Mouse (Mus musculus): ENCODE measurements around the gene Fignl1. TPM values are rescaled to one million over a fixed set of nuclear protein-coding genes. Genes with fewer than 3 reads are reported as not detected.

Fignl1 gene
- total RNA-seq, 2 experiments from 2014 or later = 0.48 to 0.75 TPM

DNA sequence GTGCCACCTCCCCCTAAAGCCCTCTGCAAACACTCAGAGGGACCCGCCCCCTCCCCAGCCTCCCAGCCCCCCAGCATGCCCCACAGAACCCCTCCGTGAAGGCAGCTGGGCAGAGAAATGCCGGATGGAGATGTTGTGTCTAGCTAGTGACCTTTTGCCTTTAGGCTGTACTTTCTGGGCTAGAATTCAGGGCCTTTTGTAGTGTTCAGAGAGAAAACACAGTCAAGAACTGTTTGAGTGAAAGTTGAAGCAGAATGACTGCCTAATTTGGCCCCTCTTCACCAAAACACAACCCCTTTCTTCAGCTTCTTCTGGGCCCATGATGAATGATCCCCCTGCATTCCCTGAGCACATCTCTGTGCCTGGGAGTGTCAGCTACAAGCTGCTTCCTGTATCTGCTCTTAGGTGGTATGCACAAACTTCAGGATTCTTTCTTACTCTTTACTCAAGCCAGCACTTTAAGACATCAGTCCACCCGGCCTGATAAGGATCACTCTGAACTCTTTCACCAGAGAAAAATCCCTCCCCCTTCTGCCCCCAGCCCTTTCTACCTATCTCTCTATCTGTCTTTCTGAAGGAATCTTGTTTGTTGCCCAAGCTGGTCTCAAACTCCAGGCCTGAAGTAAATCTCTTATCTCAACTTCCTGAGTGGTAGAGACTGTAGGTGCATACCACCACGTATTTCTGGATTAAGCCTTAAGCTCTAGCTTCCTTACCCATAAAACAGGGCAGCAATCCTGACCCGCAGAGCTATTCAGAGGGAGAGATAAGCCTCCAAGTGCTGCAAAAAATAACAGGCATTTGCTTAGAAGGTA is 23.4 kb upstream of the Fignl1 start:
- DNase-seq = no peak

DNA sequence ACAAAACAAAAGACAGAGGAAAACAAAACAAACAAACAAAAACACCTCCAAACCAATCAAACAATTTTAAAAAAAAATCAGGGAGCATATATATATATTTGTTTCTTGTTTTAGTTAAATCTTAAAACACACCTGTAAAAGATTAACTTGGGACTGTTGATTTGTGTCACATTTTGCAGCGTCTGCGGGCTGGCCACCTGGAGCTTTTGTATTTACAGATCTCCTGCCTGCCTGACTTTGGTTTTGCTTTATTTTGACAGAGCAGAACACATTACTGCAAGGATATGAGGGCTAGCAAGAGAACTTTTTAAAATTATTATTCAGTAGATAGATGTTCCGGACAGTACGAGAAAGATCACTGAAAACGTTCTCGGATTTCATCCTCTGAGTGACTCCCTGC is 22.8 kb upstream of the Fignl1 start:
- no peak for DNase-seq

DNA sequence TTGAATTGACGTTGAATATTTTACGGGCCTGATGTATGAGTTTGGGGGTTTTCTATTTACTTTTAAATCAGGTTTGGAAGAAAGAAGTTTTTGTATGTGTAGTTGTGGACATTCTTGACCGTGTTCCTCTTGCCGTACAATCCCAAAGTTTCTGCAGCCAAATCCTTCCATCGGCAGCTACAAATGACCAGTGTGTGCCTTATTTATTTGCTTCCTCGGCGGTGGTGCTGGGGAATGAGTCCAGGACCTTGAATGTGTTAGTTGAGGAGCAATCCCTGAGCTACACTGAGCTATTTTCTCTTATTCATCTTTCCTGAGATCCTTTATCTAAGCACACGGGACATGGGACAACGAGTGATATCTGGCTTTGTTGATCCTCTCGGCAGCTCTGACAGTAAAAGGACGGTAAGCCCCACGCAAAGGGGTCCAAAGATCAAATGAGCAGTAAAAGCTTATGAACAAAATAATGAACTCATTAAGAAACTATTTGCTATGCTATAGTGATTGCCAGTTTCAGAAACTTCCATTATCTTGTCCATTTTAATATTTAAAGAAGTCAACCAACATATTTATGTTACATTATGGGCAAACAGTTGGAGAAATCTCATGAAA is 22.2 kb upstream of the Fignl1 start:
- no peak for DNase-seq

GRCm38 (mm10) chr11:11829161-11830000 is 20.6 kb upstream of the Fignl1 start:
- DNase-seq = no peak

DNA sequence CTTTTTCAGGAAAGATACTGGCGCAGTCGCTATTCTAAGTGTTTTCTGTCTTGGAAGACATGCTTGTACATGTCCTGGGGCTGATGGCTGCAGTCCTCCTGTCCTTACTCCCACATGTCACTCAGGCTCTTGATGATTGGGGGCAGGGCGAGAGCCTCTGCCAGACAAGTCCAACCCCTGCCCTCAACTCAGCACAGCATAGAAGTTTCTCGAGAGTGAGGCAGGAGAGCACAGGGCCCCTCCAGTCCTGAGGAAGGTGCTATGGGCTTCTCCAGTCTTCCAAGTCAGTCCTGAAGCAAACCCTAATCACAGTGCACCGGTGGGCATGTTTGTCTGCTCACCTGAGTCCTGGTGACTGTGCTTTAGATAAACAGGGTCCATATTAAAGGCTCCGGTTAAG is 20.0 kb upstream of the Fignl1 start:
- no peak for DNase-seq

DNA sequence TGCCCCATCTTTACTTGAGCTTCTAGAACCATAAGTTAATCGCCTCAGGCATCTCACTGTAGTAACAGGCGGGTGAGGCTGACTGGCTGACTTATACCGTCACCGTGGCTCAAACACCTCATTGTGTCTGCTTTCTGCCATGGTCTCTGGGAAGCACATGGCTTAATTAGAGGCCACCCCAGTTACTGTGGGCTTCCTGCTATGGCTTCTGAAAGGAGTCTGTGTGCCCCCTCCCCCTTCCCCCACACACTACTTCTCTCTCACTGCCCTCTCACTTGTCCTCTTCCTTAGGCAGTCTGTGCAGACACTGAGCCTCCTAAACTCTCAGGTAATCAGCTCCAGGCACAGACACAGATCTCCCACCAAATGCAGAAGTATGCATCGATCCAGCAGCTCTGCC is 19.5 kb upstream of the Fignl1 start:
- no peak for DNase-seq

DNA sequence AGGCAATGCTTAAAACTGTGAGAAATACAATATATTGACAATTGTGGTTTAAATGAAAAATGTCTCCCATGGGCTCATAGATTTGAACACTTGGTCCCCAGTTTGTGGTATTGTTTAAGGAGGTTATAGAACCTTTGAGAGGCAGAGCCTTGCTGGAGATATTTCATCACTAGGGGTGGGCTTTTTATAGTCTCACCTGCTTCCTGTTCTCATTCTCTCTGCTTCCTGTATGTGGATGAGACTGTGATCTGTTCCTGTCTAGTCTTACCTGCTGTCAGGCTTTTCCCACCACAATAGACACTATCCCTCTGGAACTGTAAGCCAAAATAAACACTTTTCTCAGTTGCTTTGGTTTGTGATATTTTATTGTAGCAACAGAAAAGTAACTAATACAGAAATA is 17.7 kb upstream of the Fignl1 start:
- no peak for DNase-seq

GRCm38 (mm10) chr11:11825670-11826069 is 16.9 kb upstream of the Fignl1 start:
- DNase-seq = no peak

GRCm38 (mm10) chr11:11824970-11825635 is 16.3 kb upstream of the Fignl1 start:
- DNase-seq = no peak

DNA sequence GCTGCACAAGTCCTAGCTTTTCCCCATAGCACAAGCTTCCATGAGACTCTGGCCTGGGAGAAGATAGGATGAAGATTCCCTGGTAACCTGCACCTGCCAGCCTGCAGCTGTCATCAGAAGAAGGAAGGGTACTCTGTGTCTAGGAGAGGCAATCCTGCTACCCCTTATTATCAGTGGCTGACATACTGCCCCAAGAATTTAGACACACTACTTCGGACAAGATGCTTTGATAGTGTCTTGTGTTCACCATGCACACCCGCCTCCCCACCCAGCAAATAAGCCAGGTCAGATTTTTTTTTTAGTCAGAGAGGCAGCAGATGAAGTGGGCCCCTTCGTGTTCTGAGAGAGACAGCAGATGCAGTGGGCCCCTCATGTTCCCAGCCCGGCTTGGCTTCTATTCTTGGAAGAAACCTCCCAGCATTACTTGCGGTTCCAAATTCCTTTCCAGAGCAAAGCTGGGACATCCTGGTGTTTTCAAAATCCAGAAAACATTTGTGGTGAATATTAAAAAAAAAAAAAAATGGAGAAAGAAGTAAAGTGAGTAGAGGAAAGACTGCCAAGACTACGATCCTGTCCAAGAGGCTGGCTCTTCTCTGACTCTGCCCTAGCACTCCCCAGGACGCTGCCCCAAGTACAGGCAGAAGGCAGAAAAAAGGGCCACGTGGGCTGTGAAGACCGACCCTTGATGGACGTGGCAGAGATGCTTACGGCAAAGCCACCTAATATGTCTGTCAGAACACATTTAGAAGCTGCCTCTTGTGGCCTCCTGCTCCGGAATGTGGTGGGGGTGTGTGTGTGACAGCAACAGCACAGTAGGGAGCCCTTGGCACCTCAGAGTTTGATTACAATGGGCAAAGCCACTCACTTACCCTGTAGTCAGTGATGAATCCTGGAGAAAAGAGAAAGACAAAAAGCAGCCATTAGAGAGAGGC is 15.5 kb upstream of the Fignl1 start:
- no peak for DNase-seq

GRCm38 (mm10) chr11:11822181-11823095 is 13.7 kb upstream of the Fignl1 start:
- DNase-seq = no peak

- DNase-seq = no peak
These were observed 12.7 kb upstream of the Fignl1 start for GRCm38 (mm10) chr11:11821387-11821975.

GRCm38 (mm10) chr11:11820737-11821136 is 12.0 kb upstream of the Fignl1 start:
- no peak for DNase-seq

GRCm38 (mm10) chr11:11820251-11820650 is 11.5 kb upstream of the Fignl1 start:
- peak; percentile 37 to 68 for DNase-seq

DNA sequence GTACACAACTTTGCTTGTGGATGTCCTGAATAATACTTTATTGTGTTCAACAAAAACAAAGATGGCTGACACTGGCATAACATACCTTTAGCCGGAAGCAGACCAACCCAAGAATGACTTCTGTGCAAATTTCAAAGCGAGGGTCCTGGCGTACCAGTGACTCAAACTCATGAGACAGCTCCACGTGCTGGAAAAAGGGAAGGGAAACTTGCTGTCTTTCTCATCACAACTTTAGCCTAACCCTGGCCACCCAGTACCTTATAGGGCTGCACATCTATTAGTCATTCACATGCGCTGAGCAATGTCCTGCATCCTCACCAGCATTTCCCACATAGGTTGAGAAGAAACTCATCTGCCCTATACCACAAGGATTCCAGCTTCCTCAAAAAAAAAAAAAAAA is 10.4 kb upstream of the Fignl1 start:
- no peak for DNase-seq

DNA sequence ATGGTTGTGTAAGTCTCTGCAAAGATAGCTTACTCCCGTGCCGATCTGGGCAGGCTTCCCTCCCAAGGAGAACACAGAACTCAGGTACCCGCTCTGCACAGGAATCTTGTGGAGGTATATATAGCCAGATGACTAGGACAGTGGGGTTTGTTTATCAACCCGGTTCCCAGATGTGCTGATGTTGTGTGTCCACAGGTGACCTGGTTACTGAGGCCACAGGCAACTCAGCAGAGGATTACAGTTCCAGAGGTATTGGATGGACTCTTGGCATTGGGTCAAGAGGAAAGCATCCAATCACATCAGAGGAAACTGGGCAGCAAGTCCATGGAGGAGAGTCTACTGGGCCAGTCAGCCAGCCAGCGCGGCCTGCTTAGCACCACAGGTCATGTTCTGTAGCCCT is 10.0 kb upstream of the Fignl1 start:
- no peak for DNase-seq

DNA sequence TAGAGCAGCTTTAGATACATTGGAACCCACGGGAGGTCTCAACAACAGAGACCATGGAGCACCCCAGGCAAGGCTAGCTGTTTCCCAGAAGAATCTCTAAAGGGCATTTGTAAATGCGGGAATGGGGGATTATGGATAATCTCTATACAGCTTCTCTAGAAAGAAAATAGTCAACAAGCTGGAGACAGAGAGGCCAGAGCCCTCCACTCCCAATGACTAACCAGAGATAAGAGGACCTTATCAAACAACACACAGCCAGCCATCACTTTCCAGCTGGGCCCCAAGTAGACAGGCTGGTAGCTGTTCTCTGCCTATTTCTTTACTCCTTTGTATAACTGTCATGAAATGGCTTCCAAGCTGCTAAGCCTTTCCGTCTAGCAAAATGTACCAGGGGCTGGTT is 7.0 kb upstream of the Fignl1 start:
- no peak for DNase-seq

- peak; percentile 52 to 68 for DNase-seq
These were observed 3.2 kb upstream of the Fignl1 start for GRCm38 (mm10) chr11:11811906-11812480.

DNA sequence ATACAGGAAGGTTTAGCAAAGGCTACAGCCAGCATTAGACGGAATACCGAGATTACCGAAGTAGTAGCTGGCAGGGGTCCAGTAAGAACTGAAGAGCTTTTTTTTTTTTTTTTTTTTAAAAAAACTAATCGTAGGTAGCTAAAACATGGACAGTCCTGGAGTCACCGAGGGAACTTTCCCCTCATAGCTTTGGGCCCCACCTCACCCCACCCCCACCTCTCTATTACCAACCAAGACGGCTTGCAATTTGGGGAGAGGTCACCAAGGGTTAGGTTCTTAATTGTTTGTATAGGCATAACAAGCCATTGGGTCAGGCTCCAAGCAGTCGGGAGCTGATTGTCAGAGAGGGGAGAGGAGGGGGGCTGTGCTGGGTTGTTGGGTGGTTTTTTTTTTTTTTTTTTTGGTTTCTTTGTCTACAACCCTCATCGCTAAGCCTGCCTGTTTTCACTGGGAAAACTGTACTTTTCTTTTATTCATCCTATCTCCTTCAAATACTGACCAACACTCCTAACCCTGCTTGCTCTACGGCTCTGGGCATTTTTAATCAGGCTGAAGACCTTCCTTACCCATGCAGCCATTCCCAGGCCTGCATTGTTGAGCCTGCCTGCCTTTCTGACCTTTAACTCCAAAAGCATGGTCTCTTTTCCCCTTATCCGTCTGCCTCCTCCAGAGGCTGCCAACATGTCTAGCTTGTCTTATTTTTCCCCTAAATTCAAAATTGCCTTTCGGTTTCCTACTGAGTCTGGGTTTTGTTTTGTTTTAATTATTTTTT is 828 bp upstream of the Fignl1 start:
- no peak for DNase-seq
